Mouse (Mus musculus) right cerebral cortex, postnatal 36 days (tissue): ENCODE measurements around the gene 4932411N23Rik.
"Not testable (repeated sequence)": the region's sequence is repeated elsewhere in the genome, so short reads cannot be mapped to it uniquely, and the experiment has no call there.

Experiments
- DNase-seq, 2 experiments: peaks; one replicate each; pipeline ENCODE4 v3.0.0; 2022; ENCODE audit warnings: low spot score in 2 of 2, mixed read lengths in 1 of 2

Gene 4932411N23Rik

GRCm38 (mm10) chrX:126815768-126816167 is at the start of gene 4932411N23Rik:
Gene 4932411N23Rik, minus strand, starts transcription at chrX:126815868.
- no peak for DNase-seq

- DNase-seq, result no peak
Observed at GRCm38 (mm10) chrX:126779895-126780294, 35.8 kb downstream of the 4932411N23Rik start.

- DNase-seq, result not testable (repeated sequence)
Observed at GRCm38 (mm10) chrX:126777643-126778042, 38.0 kb downstream of the 4932411N23Rik start.

GRCm38 (mm10) chrX:126774846-126775245 is 40.8 kb downstream of the 4932411N23Rik start:
- DNase-seq, result not testable (repeated sequence)

GRCm38 (mm10) chrX:126773511-126773910 is 42.2 kb downstream of the 4932411N23Rik start:
- not testable (repeated sequence) for DNase-seq
